Mouse (Mus musculus): ENCODE data around the gene Dst.

Gene Dst

GRCm38 (mm10) chr1:33908191-33908962 is at the start of gene Dst:
Dst (plus strand) TSS chr1:33908225.
- DNase-seq (ENCODE audit: low spot score in 2 of 2), result no peak

GRCm38 (mm10) chr1:33869031-33869430 is 39.0 kb upstream of the Dst start:
- no peak for DNase-seq (ENCODE audit: low spot score in 2 of 2)

GRCm38 (mm10) chr1:33869437-33869836 is 38.6 kb upstream of the Dst start:
- no peak for DNase-seq (ENCODE audit: low spot score in 2 of 2)

- no peak for DNase-seq (ENCODE audit: low spot score in 2 of 2)
Observed at GRCm38 (mm10) chr1:33873561-33873960, 34.5 kb upstream of the Dst start.

- no peak for DNase-seq (ENCODE audit: low spot score in 2 of 2)
Observed at GRCm38 (mm10) chr1:33875691-33876090, 32.3 kb upstream of the Dst start.

- no peak for DNase-seq (ENCODE audit: low spot score in 2 of 2)
Observed at GRCm38 (mm10) chr1:33876416-33876815, 31.6 kb upstream of the Dst start.

- DNase-seq (ENCODE audit: low spot score in 2 of 2), result no peak
Observed at GRCm38 (mm10) chr1:33878170-33878569, 29.9 kb upstream of the Dst start.

GRCm38 (mm10) chr1:33883102-33883839 is 24.8 kb upstream of the Dst start:
- peak; percentile 33 to 49 for DNase-seq (ENCODE audit: low spot score in 2 of 2)

- DNase-seq (ENCODE audit: low spot score in 2 of 2), result peak in 1 of 2 experiments; percentile 65
Observed at GRCm38 (mm10) chr1:33892784-33893183, 15.2 kb upstream of the Dst start.

GRCm38 (mm10) chr1:33896116-33896515 is 11.9 kb upstream of the Dst start:
- DNase-seq (ENCODE audit: low spot score in 2 of 2), result no peak

- no peak for DNase-seq (ENCODE audit: low spot score in 2 of 2)
Observed at GRCm38 (mm10) chr1:33896666-33897065, 11.4 kb upstream of the Dst start.

- no peak for DNase-seq (ENCODE audit: low spot score in 2 of 2)
Observed at GRCm38 (mm10) chr1:33897426-33897825, 10.6 kb upstream of the Dst start.

GRCm38 (mm10) chr1:33898373-33898772 is 9.7 kb upstream of the Dst start:
- no peak for DNase-seq (ENCODE audit: low spot score in 2 of 2)

GRCm38 (mm10) chr1:33900175-33900574 is 7.8 kb upstream of the Dst start:
- no peak for DNase-seq (ENCODE audit: low spot score in 2 of 2)

GRCm38 (mm10) chr1:33903587-33903986 is 4.4 kb upstream of the Dst start:
- no peak for DNase-seq (ENCODE audit: low spot score in 2 of 2)

- no peak for DNase-seq (ENCODE audit: low spot score in 2 of 2)
Observed at GRCm38 (mm10) chr1:33906216-33906615, 1.8 kb upstream of the Dst start.

GRCm38 (mm10) chr1:33906927-33907326 is 1.1 kb upstream of the Dst start:
- peak; percentile 25 to 41 for DNase-seq (ENCODE audit: low spot score in 2 of 2)

- DNase-seq (ENCODE audit: low spot score in 2 of 2), result peak; percentile 75
Observed at GRCm38 (mm10) chr1:33907421-33908190, 419 bp upstream of the Dst start, which contains the start of gene Bend6. Bend6 (minus strand) TSS chr1:33907816.

- DNase-seq (ENCODE audit: low spot score in 2 of 2), result no peak
Observed at GRCm38 (mm10) chr1:33911589-33911988, 3.6 kb downstream of the Dst start.

GRCm38 (mm10) chr1:33916554-33916953 is 8.5 kb downstream of the Dst start:
- no peak for DNase-seq (ENCODE audit: low spot score in 2 of 2)

GRCm38 (mm10) chr1:33922975-33923374 is 14.9 kb downstream of the Dst start:
- DNase-seq (ENCODE audit: low spot score in 2 of 2), result no peak

- DNase-seq (ENCODE audit: low spot score in 2 of 2), result no peak
Observed at GRCm38 (mm10) chr1:33925283-33925682, 17.3 kb downstream of the Dst start.
